Mouse (Mus musculus) heart, adult 2 months (tissue): ENCODE measurements at regions not wholly inside any gene's neighbourhood (a gene's known extent, or its start where the extent isn't known, plus 50 kb on each side); places are given as distances from the start of the nearest gene placed in this dataset.
"Not testable (repeated sequence)": the region's sequence is repeated elsewhere in the genome, so short reads cannot be mapped to it uniquely, and the experiment has no call there.

ENCODE experiments used
- DNase-seq, 2 experiments: peaks; one replicate each; pipeline ENCODE4 v3.0.0; 2021
- H3K27ac ChIP-seq: fragments of 200-600 bp; 2 replicates; pipeline ENCODE4 v1.8.1; 2022
- H3K27me3 ChIP-seq: fragments of 200-500 bp; 2 replicates; pipeline ENCODE4 v1.6.1; 2012; ENCODE audit warnings: mild to moderate bottlenecking, low read length, inconsistent platforms, mixed read lengths; ENCODE audit not compliant: control insufficient read depth, insufficient read depth
- H3K36me3 ChIP-seq: fragments of 200-500 bp; 2 replicates; pipeline ENCODE4 v1.6.1; 2012; ENCODE audit warnings: low read length, inconsistent platforms; ENCODE audit not compliant: control insufficient read depth, insufficient read depth
- H3K4me1 ChIP-seq: fragments of 200-500 bp; 2 replicates; pipeline ENCODE4 v1.6.1; 2011; ENCODE audit warnings: low read length; ENCODE audit not compliant: control insufficient read depth, insufficient read depth
- H3K4me3 ChIP-seq: fragments of 200-600 bp; 2 replicates; pipeline ENCODE4 v1.8.1; 2022
- H3K79me2 ChIP-seq: fragments of 200-500 bp; replicated peaks from 2 replicates; pipeline ENCODE4 v1.6.1; 2012; ENCODE audit warnings: mild to moderate bottlenecking, inconsistent platforms, low read length, moderate library complexity, mixed read lengths; ENCODE audit not compliant: control insufficient read depth, insufficient read depth
- H3K9ac ChIP-seq: fragments of 200-500 bp; 2 replicates; pipeline ENCODE4 v1.6.1; 2012; ENCODE audit warnings: low read depth, mild to moderate bottlenecking, control low read depth, inconsistent platforms, low read length, mixed read lengths
- CTCF ChIP-seq: fragments of 200-600 bp; IDR thresholded peaks from 2 replicates; pipeline ENCODE4 v1.8.1; 2022; ENCODE audit warnings: antibody characterized with exemption, mild to moderate bottlenecking, moderate library complexity
- EP300 ChIP-seq: fragments of 200-500 bp; IDR thresholded peaks from 2 replicates; pipeline ENCODE4 v1.6.1; 2011; ENCODE audit warnings: low read depth, low read length, control low read depth; ENCODE audit not compliant: insufficient read depth
- POLR2A ChIP-seq: fragments of 200-500 bp; IDR thresholded peaks from 2 replicates; pipeline ENCODE4 v1.6.1; 2011; ENCODE audit warnings: mild to moderate bottlenecking, low read depth, low read length, control low read depth; ENCODE audit not compliant: insufficient read depth
- WGBS: fragments of 180-500 bp; shearing (Covaris S2); methylation state at CpG from one replicate; pipeline ENCODE4 v1.1.7; 2018; 5-methylcytosine and 5-hydroxymethylcytosine counted together
- intact Hi-C: fragments of 180-260 bp; cut with DNase I; formaldehyde crosslinking; loops from one replicate; pipeline ENCODE4 v1.15.1; 2025

GRCm38 (mm10) chr10:15299331-15300198 lies 581.6 kb upstream of the Gje1 start:
- no peak overlapping the region for H3K4me3 ChIP-seq
- intact Hi-C loops, result loop anchor here (2.0 to 5.0 kb wide), 4 partner anchors 93 to 579 kb away; no protein-coding TSS in a partner anchor
- H3K79me2 ChIP-seq, result no peaks in the 10 kb centered on the region
- H3K27ac ChIP-seq, result no peak overlapping the region
- H3K4me1 ChIP-seq, result no peaks in the 10 kb centered on the region; the same call in 1 of the 2 replicates
- H3K36me3 ChIP-seq, result no peaks in the 10 kb centered on the region
- TF ChIP-seq CTCF, result no peak
- no peak for TF ChIP-seq POLR2A
- TF ChIP-seq EP300, result no peak
- WGBS, result 43% methylated on average over 11 of the region's 11 CpGs
- no peak for DNase-seq
- H3K27me3 ChIP-seq, result no peaks in the 10 kb centered on the region
- H3K9ac ChIP-seq, result no peak overlapping the region

GRCm38 (mm10) chr10:15297257-15297656 lies 579.2 kb upstream of the Gje1 start:
- TF ChIP-seq EP300 (no peak), CTCF (no peak), POLR2A (no peak)
- no peak overlapping the region for H3K27ac ChIP-seq
- 87% methylated on average over 2 of the region's 2 CpGs for WGBS
- intact Hi-C loops, result no loop called here
- H3K4me1 ChIP-seq, result no peaks in the 10 kb centered on the region; the same call in 1 of the 2 replicates
- no peak overlapping the region for H3K9ac ChIP-seq
- H3K27me3 ChIP-seq, result no peaks in the 10 kb centered on the region
- H3K79me2 ChIP-seq, result no peaks in the 10 kb centered on the region
- H3K36me3 ChIP-seq, result no peaks in the 10 kb centered on the region
- H3K4me3 ChIP-seq, result no peak overlapping the region
- no peak for DNase-seq

GRCm38 (mm10) chr10:15294125-15294524 lies 576.1 kb upstream of the Gje1 start:
- Histone ChIP-seq H3K79me2 (no peaks in the 10 kb centered on the region), H3K27me3 (no peaks in the 10 kb centered on the region), H3K36me3 (no peaks in the 10 kb centered on the region), H3K9ac (no peak overlapping the region), H3K4me3 (no peak overlapping the region), H3K27ac (no peak overlapping the region), H3K4me1 (no peaks in the 10 kb centered on the region)
- intact Hi-C loops, result no loop called here
- no peak for DNase-seq
- TF ChIP-seq POLR2A (no peak), EP300 (no peak), CTCF (no peak)
- 79% methylated on average over 1 of the region's 1 CpGs for WGBS

GRCm38 (mm10) chr10:15263337-15263736 lies 545.3 kb upstream of the Gje1 start:
- H3K27me3 ChIP-seq, intact Hi-C loops, H3K27ac ChIP-seq, DNase-seq, H3K4me1 ChIP-seq, H3K4me3 ChIP-seq, H3K79me2 ChIP-seq, H3K36me3 ChIP-seq, H3K9ac ChIP-seq: not testable (repeated sequence)
- 79% methylated on average over 1 of the region's 1 CpGs for WGBS

GRCm38 (mm10) chr10:15262282-15262681 lies 544.3 kb upstream of the Gje1 start:
- DNase-seq, H3K79me2 ChIP-seq, H3K27ac ChIP-seq, intact Hi-C loops, H3K4me3 ChIP-seq, H3K9ac ChIP-seq, H3K36me3 ChIP-seq, H3K4me1 ChIP-seq, H3K27me3 ChIP-seq: not testable (repeated sequence)
- 77% methylated on average over 7 of the region's 7 CpGs for WGBS

GRCm38 (mm10) chr10:15249402-15250086 lies 531.5 kb upstream of the Gje1 start:
- WGBS, result 72% methylated on average over 2 of the region's 2 CpGs
- DNase-seq, result no peak

More at GRCm38 (mm10) chr10:15249402-15250086, 531.5 kb upstream of the Gje1 start:
- no peak overlapping the region for H3K4me3 ChIP-seq
- TF ChIP-seq POLR2A (no peak), CTCF (no peak), EP300 (no peak)
- intact Hi-C loops, result no loop called here
- H3K36me3 ChIP-seq, result no peaks in the 10 kb centered on the region
- no peaks in the 10 kb centered on the region for H3K27me3 ChIP-seq
- H3K4me1 ChIP-seq, result no peaks in the 10 kb centered on the region
- no peak overlapping the region for H3K9ac ChIP-seq
- no peak overlapping the region for H3K27ac ChIP-seq
- H3K79me2 ChIP-seq, result no peaks in the 10 kb centered on the region
